Mouse (Mus musculus) midbrain, embryonic 10.5 days (tissue): ENCODE data around the gene Zfp827. TPM values are rescaled to one million over a fixed set of nuclear protein-coding genes. Genes with fewer than 3 reads are reported as not detected.

Experiments
- DNase-seq: peaks from one replicate; pipeline ENCODE4 v3.0.0-alpha.2; 2017; ENCODE audit warnings: low spot score
- H3K27ac ChIP-seq: fragments of 300-500 bp; sonication (generic); replicated peaks from 2 replicates; pipeline ENCODE4 v1.5.1; 2016; ENCODE audit warnings: mild to moderate bottlenecking
- H3K27me3 ChIP-seq: fragments of 300-500 bp; sonication (generic); 2 replicates; pipeline ENCODE4 v1.6.1; 2016; ENCODE audit warnings: low read depth, mild to moderate bottlenecking; ENCODE audit not compliant: poor library complexity, severe bottlenecking
- H3K36me3 ChIP-seq: fragments of 300-500 bp; sonication (generic); 2 replicates; pipeline ENCODE4 v1.6.1; 2016; ENCODE audit warnings: mild to moderate bottlenecking, moderate library complexity
- H3K4me1 ChIP-seq: fragments of 300-500 bp; sonication (generic); 2 replicates; pipeline ENCODE4 v1.6.1; 2016
- H3K4me3 ChIP-seq: fragments of 300-500 bp; sonication (generic); 2 replicates; pipeline ENCODE4 v1.5.1; 2016; ENCODE audit warnings: mild to moderate bottlenecking, moderate library complexity
- H3K9me3 ChIP-seq: fragments of 300-500 bp; sonication (generic); replicated peaks from 2 replicates; pipeline ENCODE4 v1.6.1; 2016; ENCODE audit warnings: mild to moderate bottlenecking
- WGBS: fragments of 180-500 bp; shearing (Covaris S2); methylation state at CpG from one replicate; pipeline ENCODE4 v1.1.7; 2016; 5-methylcytosine and 5-hydroxymethylcytosine counted together
- polyA plus RNA-seq: library from polyadenylated mRNA; unstranded; fragments of >200 nt; fragmentation: Nextera tagmentation; extraction: Ambion mirVana; gene quantifications from 2 replicates; pipeline ENCODE4 v1.2.1, GENCODE M21; 2016

The Zfp827 gene
- polyA plus RNA-seq, 1 experiment from 2014 or later = 4.5 TPM

- no peaks in the 10 kb centered on the region for H3K9me3 ChIP-seq
- H3K27ac ChIP-seq = no peak overlapping the region
- 91% methylated on average over 10 of the region's 10 CpGs for WGBS
- no peak overlapping the region for H3K4me3 ChIP-seq
- H3K27me3 ChIP-seq = no peaks in the 10 kb centered on the region
- no peak for DNase-seq
- peaks cover 79% of the 10 kb centered on the region for H3K36me3 ChIP-seq
- H3K4me1 ChIP-seq = no peaks in the 10 kb centered on the region
Observed at GRCm38 (mm10) chr8:79190071-79190470, 161.8 kb downstream of the Zfp827 start.

DNA sequence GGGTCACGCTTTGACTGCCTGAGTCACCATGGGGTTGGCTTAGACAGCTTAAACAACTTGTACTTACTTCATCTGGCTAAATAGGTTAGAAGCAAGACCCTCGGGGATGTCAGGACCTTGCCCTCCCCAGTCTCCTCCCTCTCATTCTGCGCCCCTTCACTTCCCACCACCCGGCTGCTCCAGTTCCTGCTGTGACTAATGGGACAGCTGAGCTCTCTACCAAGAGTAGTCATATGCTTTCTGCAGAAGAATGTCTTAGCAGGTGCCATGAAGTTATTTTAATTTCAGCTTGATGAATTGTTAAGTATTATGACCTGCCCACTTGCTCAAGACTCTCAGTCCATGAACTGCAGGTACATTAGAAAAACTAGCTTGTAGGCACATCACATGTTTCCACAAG lies 168.2 kb downstream of the Zfp827 start:
- H3K4me1 ChIP-seq = no peaks in the 10 kb centered on the region
- no peak for DNase-seq
- no peak overlapping the region for H3K27ac ChIP-seq
- H3K27me3 ChIP-seq = no peaks in the 10 kb centered on the region
- WGBS = 77% methylated on average over 4 of the region's 4 CpGs
- no peak overlapping the region for H3K4me3 ChIP-seq
- no peaks in the 10 kb centered on the region for H3K9me3 ChIP-seq
- peaks cover 19% of the 10 kb centered on the region for H3K36me3 ChIP-seq

DNA sequence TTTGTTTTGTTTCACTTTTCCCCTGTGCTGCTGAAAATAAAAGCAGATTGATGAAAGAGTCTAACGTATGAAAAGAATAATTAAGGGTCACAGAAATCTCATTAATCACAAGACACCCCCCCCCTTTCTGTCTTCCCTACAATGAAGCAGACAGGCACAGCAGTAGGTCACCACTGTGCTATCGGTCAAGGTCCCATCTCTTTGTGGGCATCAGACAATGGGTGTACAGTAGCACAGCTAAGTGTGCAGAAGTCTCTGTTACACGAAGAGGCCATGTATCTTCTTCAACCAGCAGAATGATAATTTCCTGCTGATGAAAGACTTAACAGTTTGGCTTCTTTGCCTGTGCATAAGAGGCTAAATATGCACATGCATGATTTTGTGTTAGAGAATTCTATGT lies 170.4 kb downstream of the Zfp827 start:
- Histone ChIP-seq H3K36me3 (0 out of 2 replicates have a peak, but pooled peaks cover 9% of the 10 kb centered on the region), H3K27me3 (no peaks in the 10 kb centered on the region), H3K4me1 (no peaks in the 10 kb centered on the region), H3K27ac (no peak overlapping the region), H3K4me3 (no peak overlapping the region), H3K9me3 (no peaks in the 10 kb centered on the region)
- 89% methylated on average over 3 of the region's 3 CpGs for WGBS
- no peak for DNase-seq

DNA sequence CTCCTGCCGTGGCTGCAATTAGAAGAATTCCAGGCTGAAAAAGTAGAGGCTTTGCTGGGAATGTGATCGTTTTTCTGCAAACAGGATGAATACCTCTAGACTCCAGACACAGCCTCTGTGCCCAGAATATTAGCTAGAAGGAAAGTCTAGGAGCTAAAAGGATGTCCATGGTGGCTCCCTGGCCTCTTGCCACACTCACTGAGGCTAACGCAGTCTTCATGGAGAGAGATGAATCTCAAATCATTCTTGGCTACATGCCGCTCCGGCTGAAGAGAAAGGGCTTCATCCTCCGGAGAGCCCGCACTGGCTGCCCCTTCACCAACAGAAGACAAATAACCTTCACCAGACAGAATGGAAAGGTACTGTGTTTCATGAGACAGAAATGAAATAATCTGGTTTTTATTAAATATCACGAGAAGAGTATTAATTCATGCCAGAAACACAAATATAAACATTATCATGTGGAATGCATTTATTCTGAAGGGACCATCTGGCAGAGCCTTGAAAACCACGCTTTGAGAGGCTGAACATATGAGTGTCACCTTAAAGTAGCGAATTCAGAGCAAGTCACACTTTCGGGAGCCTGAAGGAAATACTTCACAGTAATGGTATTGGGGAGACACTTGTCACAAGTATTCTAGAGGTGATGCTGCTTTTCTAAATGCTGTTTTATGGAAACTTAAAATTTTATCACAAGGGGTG lies 173.4 kb downstream of the Zfp827 start:
- Histone ChIP-seq H3K4me3 (no peak overlapping the region), H3K9me3 (no peaks in the 10 kb centered on the region), H3K36me3 (0 out of 2 replicates have a peak, but pooled peaks cover 4% of the 10 kb centered on the region), H3K4me1 (no peaks in the 10 kb centered on the region), H3K27ac (no peak overlapping the region), H3K27me3 (no peaks in the 10 kb centered on the region)
- no peak for DNase-seq
- WGBS = 77% methylated on average over 11 of the region's 11 CpGs

- no peaks in the 10 kb centered on the region for H3K36me3 ChIP-seq
- no peaks in the 10 kb centered on the region for H3K9me3 ChIP-seq
- H3K4me3 ChIP-seq = no peak overlapping the region
- no peak for DNase-seq
- no peaks in the 10 kb centered on the region for H3K27me3 ChIP-seq
- H3K27ac ChIP-seq = 0 out of 2 replicates have a peak overlapping the region, but pooled peaks have one; percentile 10
- peaks cover 30% of the 10 kb centered on the region for H3K4me1 ChIP-seq
- WGBS = 86% methylated on average over 4 of the region's 4 CpGs
Observed at GRCm38 (mm10) chr8:79206895-79207294, 178.7 kb downstream of the Zfp827 start.

- WGBS = 46% methylated on average over 3 of the region's 3 CpGs
- DNase-seq = no peak
- Histone ChIP-seq H3K4me1 (peaks cover 30% of the 10 kb centered on the region), H3K27me3 (no peaks in the 10 kb centered on the region), H3K36me3 (no peaks in the 10 kb centered on the region), H3K27ac (no peak overlapping the region; the same call in none of the 2 replicates), H3K9me3 (no peaks in the 10 kb centered on the region), H3K4me3 (no peak overlapping the region)
Observed at GRCm38 (mm10) chr8:79208181-79208580, 179.9 kb downstream of the Zfp827 start.

DNA sequence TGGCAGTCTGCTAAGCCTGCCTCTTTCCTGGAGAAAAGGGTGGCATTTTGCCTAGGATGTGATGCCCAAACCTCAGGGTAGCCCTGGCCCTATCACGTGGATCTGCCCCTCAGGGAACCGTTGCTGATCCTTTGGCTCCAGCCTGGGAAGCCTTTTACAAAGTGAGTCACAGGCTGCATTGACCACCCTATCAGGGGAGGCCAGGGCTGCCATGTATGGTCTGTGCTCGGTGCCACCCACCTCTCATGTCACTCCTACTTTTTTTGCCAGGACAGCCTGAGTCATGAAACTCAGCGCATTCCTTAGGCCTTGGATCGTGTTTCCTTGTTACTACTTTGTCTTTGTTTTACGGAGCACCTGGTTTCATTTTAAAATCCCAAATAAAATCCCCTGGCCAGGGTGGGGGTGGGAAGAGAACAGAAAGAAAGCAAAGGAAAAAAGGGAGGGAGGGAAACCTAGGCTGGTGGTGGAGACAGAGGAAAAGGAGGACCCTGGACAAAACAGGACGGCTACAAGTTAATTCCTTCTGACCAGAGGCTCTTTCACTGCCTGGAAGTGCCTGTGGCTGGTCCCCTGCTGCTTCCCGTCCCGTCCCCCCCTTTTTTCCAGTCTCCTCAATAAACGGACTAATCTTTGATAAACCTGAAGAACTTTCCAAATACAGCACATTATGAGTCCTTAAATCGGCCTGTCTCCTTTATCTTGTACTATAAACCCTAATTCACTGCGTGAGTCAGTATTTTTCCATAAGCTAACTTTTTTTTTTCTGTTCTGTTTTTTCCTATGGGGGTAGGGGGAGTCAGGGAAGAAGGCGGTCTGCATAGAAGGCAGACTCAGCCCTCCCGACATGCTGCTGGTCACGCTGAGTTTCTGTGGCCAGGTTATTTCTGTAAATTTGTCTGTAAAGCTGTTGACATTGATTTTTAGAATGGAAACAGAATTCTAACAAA lies 180.7 kb downstream of the Zfp827 start:
- H3K27me3 ChIP-seq = no peaks in the 10 kb centered on the region
- H3K36me3 ChIP-seq = no peaks in the 10 kb centered on the region
- DNase-seq = peak; percentile 47
- H3K9me3 ChIP-seq = no peaks in the 10 kb centered on the region
- H3K4me1 ChIP-seq = peaks cover 30% of the 10 kb centered on the region
- WGBS = 10% methylated on average over 15 of the region's 15 CpGs
- peak overlapping the region; percentile 88 for H3K27ac ChIP-seq
- peak overlapping the region; percentile 56 for H3K4me3 ChIP-seq

- Histone ChIP-seq H3K27me3 (no peaks in the 10 kb centered on the region), H3K36me3 (no peaks in the 10 kb centered on the region), H3K9me3 (no peaks in the 10 kb centered on the region; the same call in 1 of the 2 replicates), H3K4me1 (peaks cover 30% of the 10 kb centered on the region), H3K4me3 (peak overlapping the region; percentile 56), H3K27ac (peak overlapping the region; percentile 88)
- WGBS = 5% methylated on average over 27 of the region's 27 CpGs
- peak; percentile 62 for DNase-seq
Observed at GRCm38 (mm10) chr8:79209641-79210358, 181.6 kb downstream of the Zfp827 start.

GRCm38 (mm10) chr8:79211630-79212029 lies 183.4 kb downstream of the Zfp827 start:
- Histone ChIP-seq H3K36me3 (no peaks in the 10 kb centered on the region), H3K4me1 (peaks cover 30% of the 10 kb centered on the region), H3K27me3 (no peaks in the 10 kb centered on the region), H3K27ac (no peak overlapping the region), H3K9me3 (no peaks in the 10 kb centered on the region; the same call in 1 of the 2 replicates), H3K4me3 (no peak overlapping the region)
- 85% methylated on average over 9 of the region's 9 CpGs for WGBS
- DNase-seq = no peak

- Histone ChIP-seq H3K36me3 (no peaks in the 10 kb centered on the region), H3K4me3 (no peak overlapping the region), H3K27me3 (no peaks in the 10 kb centered on the region), H3K9me3 (no peaks in the 10 kb centered on the region; the same call in 1 of the 2 replicates), H3K4me1 (peaks cover 11% of the 10 kb centered on the region), H3K27ac (no peak overlapping the region)
- 77% methylated on average over 5 of the region's 5 CpGs for WGBS
- no peak for DNase-seq
Observed at GRCm38 (mm10) chr8:79222106-79222751, 194.0 kb downstream of the Zfp827 start.

- H3K9me3 ChIP-seq = no peaks in the 10 kb centered on the region; the same call in 1 of the 2 replicates
- no peaks in the 10 kb centered on the region for H3K27me3 ChIP-seq
- DNase-seq = no peak
- 88% methylated on average over 5 of the region's 5 CpGs for WGBS
- no peak overlapping the region for H3K27ac ChIP-seq
- H3K4me1 ChIP-seq = peaks cover 11% of the 10 kb centered on the region
- no peaks in the 10 kb centered on the region for H3K36me3 ChIP-seq
- no peak overlapping the region for H3K4me3 ChIP-seq
Observed at GRCm38 (mm10) chr8:79222752-79223141, 194.5 kb downstream of the Zfp827 start.

DNA sequence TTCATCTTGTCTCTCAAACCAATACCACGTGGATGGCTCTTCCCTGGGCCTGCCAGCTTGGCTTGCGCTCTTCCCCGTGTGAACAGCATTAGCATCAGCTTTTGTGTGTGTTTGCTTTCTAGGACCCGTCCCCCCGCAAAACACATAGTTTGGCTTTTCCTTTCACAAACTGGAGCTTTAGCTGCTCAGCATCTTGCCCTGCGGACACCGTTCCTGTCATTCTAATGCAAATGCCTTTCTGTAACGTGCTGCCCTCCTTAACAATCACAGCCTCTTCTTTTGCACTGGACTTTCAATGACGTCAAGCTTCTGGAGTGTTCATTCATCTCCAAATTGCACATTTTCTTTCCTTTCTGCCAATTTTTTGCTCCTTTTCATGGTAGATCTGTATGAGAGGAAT lies 196.1 kb downstream of the Zfp827 start:
- DNase-seq = no peak
- Histone ChIP-seq H3K4me1 (peaks cover 11% of the 10 kb centered on the region), H3K9me3 (no peaks in the 10 kb centered on the region; the same call in 1 of the 2 replicates), H3K4me3 (no peak overlapping the region), H3K27me3 (no peaks in the 10 kb centered on the region), H3K27ac (peak overlapping the region; percentile 70), H3K36me3 (no peaks in the 10 kb centered on the region)
- 49% methylated on average over 9 of the region's 9 CpGs for WGBS
